Mouse (Mus musculus): Measurements from ENCODE around the gene Col7a1.

Gene Col7a1

DNA sequence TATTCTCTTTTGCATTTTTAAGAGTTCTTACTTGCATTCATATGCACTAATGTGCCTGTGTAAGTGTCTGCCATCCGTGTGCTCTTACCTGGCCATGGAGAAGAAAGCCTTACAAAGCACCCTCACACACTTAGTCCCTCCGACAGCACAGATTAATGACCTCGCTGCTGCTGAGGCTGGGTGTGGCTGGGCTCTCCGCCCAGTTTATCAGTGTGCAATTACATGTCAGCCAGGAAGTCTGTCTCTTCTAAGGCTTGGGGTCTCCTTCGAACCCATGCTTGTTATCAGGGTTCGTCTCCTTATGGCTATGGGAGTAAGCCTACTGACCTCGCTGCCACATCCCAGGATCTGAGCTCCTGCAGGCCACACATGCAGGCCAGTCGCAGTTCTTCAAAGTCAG lies 62.0 kb downstream of the Col7a1 start:
- in situ Hi-C loops (cut with MboI; ENCODE audit: low sequenced_read_pairs) = no loop called here

GRCm38 (mm10) chr9:109016973-109017604 lies 63.7 kb downstream of the Col7a1 start:
- in situ Hi-C loops (cut with MboI; ENCODE audit: low sequenced_read_pairs) = no loop called here

GRCm38 (mm10) chr9:109021428-109021827 lies 68.0 kb downstream of the Col7a1 start:
- in situ Hi-C loops (cut with MboI; ENCODE audit: low sequenced_read_pairs) = no loop called here

- in situ Hi-C loops (cut with MboI; ENCODE audit: low sequenced_read_pairs) = no loop called here
Measured at GRCm38 (mm10) chr9:109022866-109023685, 69.7 kb downstream of the Col7a1 start.

DNA sequence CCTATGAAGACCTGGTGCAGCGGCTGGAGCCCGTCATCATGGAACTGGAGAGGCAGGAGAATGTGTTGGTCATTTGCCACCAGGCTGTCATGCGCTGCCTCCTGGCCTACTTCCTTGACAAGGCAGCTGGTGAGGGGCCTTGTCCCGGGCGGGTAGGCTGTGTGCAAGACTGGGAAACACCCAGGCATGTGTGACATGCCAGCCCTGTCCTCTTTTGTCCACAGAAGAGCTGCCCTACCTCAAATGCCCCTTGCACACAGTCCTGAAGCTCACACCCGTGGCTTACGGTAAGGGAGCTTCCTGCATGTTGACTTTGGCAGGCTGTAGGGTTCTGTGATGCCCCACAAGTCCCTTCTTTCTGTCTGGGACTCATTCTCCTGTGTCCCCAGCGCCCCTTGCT lies 74.1 kb downstream of the Col7a1 start:
- in situ Hi-C loops (cut with MboI; ENCODE audit: low sequenced_read_pairs) = no loop called here

DNA sequence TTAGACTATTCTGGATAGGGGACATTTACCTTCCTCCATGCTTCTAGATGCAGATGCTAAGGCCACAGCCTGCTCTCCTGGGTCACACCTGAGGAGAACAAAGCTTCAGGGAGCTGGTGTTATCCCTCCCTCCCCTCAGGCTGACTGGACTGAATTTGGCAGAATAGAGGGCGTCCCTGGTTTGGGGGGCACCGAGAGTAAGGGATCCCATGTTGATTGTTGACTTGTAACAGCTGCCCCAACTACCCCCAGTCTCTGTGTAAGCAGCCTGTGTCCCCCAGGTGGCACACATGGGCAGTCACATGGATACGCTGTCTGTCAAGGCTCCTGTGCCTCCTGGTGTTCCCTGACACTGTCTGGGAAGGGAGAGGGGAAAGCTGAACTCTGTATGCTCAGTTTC lies 75.0 kb downstream of the Col7a1 start:
- in situ Hi-C loops (cut with MboI; ENCODE audit: low sequenced_read_pairs) = no loop called here

GRCm38 (mm10) chr9:109028919-109029318 lies 75.5 kb downstream of the Col7a1 start:
- in situ Hi-C loops (cut with MboI; ENCODE audit: low sequenced_read_pairs) = no loop called here

DNA sequence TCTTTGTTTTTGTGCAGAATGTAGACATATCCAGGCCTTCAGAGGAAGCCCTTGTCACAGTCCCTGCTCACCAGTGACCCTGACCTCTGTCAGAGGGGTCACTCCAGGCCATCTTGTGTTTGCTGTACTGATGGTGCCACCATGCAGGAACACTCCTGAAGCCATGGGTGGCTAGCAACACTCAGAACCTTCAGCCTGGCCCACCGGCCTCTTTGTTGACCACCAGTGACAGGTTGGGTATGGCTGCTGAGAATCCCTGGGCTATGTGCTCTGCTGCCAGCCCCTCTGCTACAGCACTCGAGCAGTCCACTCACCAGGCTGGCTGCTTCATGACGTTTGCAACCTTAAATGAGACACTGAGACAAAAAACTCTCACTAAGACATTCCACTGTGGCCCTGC lies 76.9 kb downstream of the Col7a1 start:
- in situ Hi-C loops (cut with MboI; ENCODE audit: low sequenced_read_pairs) = no loop called here

GRCm38 (mm10) chr9:109031001-109031400 lies 77.6 kb downstream of the Col7a1 start:
- in situ Hi-C loops (cut with MboI; ENCODE audit: low sequenced_read_pairs) = no loop called here

DNA sequence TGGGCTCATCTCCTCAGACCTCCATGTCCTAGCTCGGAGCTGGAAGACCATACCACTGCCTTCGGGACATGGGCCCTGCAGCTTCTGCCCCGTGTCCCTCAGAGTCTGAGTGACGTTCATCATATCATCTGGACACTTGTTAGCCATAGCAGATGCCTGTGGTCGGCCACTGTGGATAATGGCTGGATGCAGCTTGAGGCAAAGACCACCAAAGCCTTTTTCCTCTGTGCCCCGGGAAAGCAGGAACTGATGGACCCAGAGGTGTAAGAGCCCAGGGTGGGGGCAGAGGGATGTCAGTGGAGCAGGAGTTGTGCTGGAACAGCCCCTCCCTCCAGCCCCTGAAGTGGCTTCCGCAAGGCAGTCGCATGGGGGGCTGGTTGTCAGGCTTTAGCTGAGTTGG lies 78.3 kb downstream of the Col7a1 start:
- in situ Hi-C loops (cut with MboI; ENCODE audit: low sequenced_read_pairs) = no loop called here

DNA sequence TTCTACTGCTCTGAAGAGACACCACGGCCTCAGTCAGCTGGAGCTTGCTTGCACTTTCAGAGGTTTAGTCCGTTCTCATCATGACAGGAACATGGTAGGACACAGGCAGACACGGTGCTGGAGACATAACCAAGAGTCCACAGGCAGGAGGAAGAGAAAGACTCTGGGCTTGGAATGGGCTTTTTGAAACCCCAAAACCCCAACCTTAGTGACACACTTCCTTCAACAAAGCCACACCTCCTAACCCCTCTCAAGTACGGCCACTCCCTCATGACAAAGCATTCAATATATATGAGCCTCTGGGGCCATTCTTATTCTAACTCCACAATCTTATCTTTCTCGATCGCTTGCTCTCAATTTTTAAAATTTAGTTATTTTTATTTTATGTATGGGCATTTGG lies 79.0 kb downstream of the Col7a1 start:
- in situ Hi-C loops (cut with MboI; ENCODE audit: low sequenced_read_pairs) = no loop called here

Measured in CH12F3 (cell line).